Mouse (Mus musculus): ENCODE data around the gene Gpr61. TPM values are rescaled to one million over a fixed set of nuclear protein-coding genes. Genes with fewer than 3 reads are reported as not detected.

Gene Gpr61
- polyA plus RNA-seq, 1 experiment from 2014 or later: 0.45 TPM

- WGBS: under 1% methylated on average over 54 of the region's 63 CpGs
- Histone ChIP-seq H3K36me3 (ENCODE audit: control insufficient read depth, insufficient read depth, low read length) (0 out of 2 replicates have a peak, but pooled peaks cover 5% of the 10 kb centered on the region), H3K4me3 (ENCODE audit: low read depth, low read length) (peak within 1 kb of the TSS; percentile 94), H3K9me3 (ENCODE audit: control insufficient read depth, low read length) (no peaks in the 10 kb centered on the region), H3K27ac (replicated peaks; ENCODE audit: low read depth, low read length) (peak within 1 kb of the TSS; percentile 89), H3K4me1 (ENCODE audit: control insufficient read depth, insufficient read depth, low read length) (peaks cover 11% of the 10 kb centered on the region; the same call in 1 of the 2 replicates), H3K4me2 (ENCODE audit: low read depth, low read length) (peak within 1 kb of the TSS; percentile 88), H3K27me3 (replicated peaks; ENCODE audit: control insufficient read depth, insufficient read depth, low read length) (no peaks in the 10 kb centered on the region), H3K9ac (ENCODE audit: low read depth, low read length) (peak within 1 kb of the TSS; percentile 78)
- ATAC-seq (ENCODE audit: low read depth) (peak; percentile 97), DNase-seq (ENCODE audit: low spot score) (peak; percentile 98)
Measured at GRCm38 (mm10) chr3:108145534-108146445, 8.9 kb downstream of the Gpr61 start, which contains the start of gene Gnai3. Gnai3 (minus strand) TSS chr3:108146146.

DNA sequence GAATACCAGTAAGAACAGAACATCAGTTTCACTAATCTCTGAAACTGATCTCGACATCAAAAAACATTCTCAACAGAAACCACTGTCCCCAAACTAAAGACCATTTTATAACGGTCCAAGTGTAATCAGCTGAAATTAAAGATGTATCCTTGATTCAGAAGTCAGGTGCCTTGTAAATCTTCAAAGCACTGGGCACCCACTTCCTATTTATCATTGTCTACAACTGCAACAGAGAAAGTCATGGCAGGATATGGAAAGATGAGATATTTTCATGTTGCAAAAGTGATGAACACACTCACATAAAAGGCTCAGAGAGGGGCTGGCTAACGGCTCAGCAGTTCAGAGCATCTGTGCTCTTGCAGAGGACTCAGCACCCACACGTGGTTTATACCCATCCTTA, 13.9 kb downstream of the Gpr61 start:
- ATAC-seq (ENCODE audit: low read depth): no peak
- H3K4me2 ChIP-seq (ENCODE audit: low read depth, low read length): no peak overlapping the region
- no peaks in the 10 kb centered on the region for H3K27me3 ChIP-seq (replicated peaks; ENCODE audit: control insufficient read depth, insufficient read depth, low read length)
- H3K9me3 ChIP-seq (ENCODE audit: control insufficient read depth, low read length): no peaks in the 10 kb centered on the region
- H3K36me3 ChIP-seq (ENCODE audit: control insufficient read depth, insufficient read depth, low read length): peaks cover 17% of the 10 kb centered on the region; the same call in 1 of the 2 replicates
- peaks cover 11% of the 10 kb centered on the region; the same call in 1 of the 2 replicates for H3K4me1 ChIP-seq (ENCODE audit: control insufficient read depth, insufficient read depth, low read length)
- no peak overlapping the region for H3K4me3 ChIP-seq (ENCODE audit: low read depth, low read length)
- H3K9ac ChIP-seq (ENCODE audit: low read depth, low read length): no peak overlapping the region
- 75% methylated on average over 4 of the region's 4 CpGs for WGBS
- no peak for DNase-seq (ENCODE audit: low spot score)
- H3K27ac ChIP-seq (replicated peaks; ENCODE audit: low read depth, low read length): no peak overlapping the region

GRCm38 (mm10) chr3:108139113-108139512, 15.6 kb downstream of the Gpr61 start:
- no peak for ATAC-seq (ENCODE audit: low read depth)
- H3K27me3 ChIP-seq (replicated peaks; ENCODE audit: control insufficient read depth, insufficient read depth, low read length): no peaks in the 10 kb centered on the region
- H3K9me3 ChIP-seq (ENCODE audit: control insufficient read depth, low read length): no peaks in the 10 kb centered on the region
- 0 out of 2 replicates have a peak, but pooled peaks cover 2% of the 10 kb centered on the region for H3K4me1 ChIP-seq (ENCODE audit: control insufficient read depth, insufficient read depth, low read length)
- 86% methylated on average over 1 of the region's 1 CpGs for WGBS
- DNase-seq (ENCODE audit: low spot score): no peak
- no peak overlapping the region for H3K9ac ChIP-seq (ENCODE audit: low read depth, low read length)
- H3K4me3 ChIP-seq (ENCODE audit: low read depth, low read length): no peak overlapping the region
- no peak overlapping the region for H3K4me2 ChIP-seq (ENCODE audit: low read depth, low read length)
- peaks cover 17% of the 10 kb centered on the region; the same call in 1 of the 2 replicates for H3K36me3 ChIP-seq (ENCODE audit: control insufficient read depth, insufficient read depth, low read length)
- no peak overlapping the region for H3K27ac ChIP-seq (replicated peaks; ENCODE audit: low read depth, low read length)

GRCm38 (mm10) chr3:108134701-108135100, 20.0 kb downstream of the Gpr61 start:
- Histone ChIP-seq H3K27me3 (replicated peaks; ENCODE audit: control insufficient read depth, insufficient read depth, low read length) (no peaks in the 10 kb centered on the region), H3K9me3 (ENCODE audit: control insufficient read depth, low read length) (no peaks in the 10 kb centered on the region), H3K4me2 (ENCODE audit: low read depth, low read length) (no peak overlapping the region), H3K36me3 (ENCODE audit: control insufficient read depth, insufficient read depth, low read length) (peaks cover 6% of the 10 kb centered on the region; the same call in 1 of the 2 replicates), H3K4me3 (ENCODE audit: low read depth, low read length) (no peak overlapping the region), H3K9ac (ENCODE audit: low read depth, low read length) (no peak overlapping the region), H3K27ac (replicated peaks; ENCODE audit: low read depth, low read length) (peak overlapping the region; percentile 33; the same call in 1 of the 2 replicates), H3K4me1 (ENCODE audit: control insufficient read depth, insufficient read depth, low read length) (no peaks in the 10 kb centered on the region)
- peak; percentile 57 for DNase-seq (ENCODE audit: low spot score)
- WGBS: 70% methylated on average over 11 of the region's 11 CpGs
- peak; percentile 70; the same call in 1 of the 2 replicates for ATAC-seq (ENCODE audit: low read depth)

- H3K27me3 ChIP-seq (replicated peaks; ENCODE audit: control insufficient read depth, insufficient read depth, low read length): no peaks in the 10 kb centered on the region
Measured at GRCm38 (mm10) chr3:108132484-108132883, 22.2 kb downstream of the Gpr61 start.

DNA sequence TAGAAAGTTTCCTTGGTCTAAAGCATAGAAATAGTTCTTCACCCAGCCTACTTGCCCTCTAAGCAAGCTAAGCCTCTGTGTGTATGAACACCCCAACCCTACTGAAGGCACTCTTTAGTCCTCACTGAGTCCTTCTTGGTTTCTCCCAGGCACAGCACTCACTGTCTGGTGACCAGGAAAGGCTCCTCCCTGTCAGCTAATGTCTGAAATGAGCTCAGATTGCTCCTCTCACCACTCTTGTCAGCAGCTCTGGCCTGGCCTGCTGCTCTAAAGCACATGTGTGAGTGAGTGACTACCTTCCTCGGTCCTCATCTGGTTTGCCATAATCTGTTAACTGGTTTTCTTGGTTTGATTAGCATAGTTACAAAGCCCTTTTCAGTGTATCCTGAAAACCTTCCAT, 22.9 kb downstream of the Gpr61 start:
- H3K27me3 ChIP-seq (replicated peaks; ENCODE audit: control insufficient read depth, insufficient read depth, low read length): no peaks in the 10 kb centered on the region
- H3K4me3 ChIP-seq (ENCODE audit: low read depth, low read length): no peak overlapping the region
- H3K9ac ChIP-seq (ENCODE audit: low read depth, low read length): no peak overlapping the region
- WGBS: 65% methylated on average over 1 of the region's 1 CpGs
- no peaks in the 10 kb centered on the region for H3K4me1 ChIP-seq (ENCODE audit: control insufficient read depth, insufficient read depth, low read length)
- ATAC-seq (ENCODE audit: low read depth) (no peak), DNase-seq (ENCODE audit: low spot score) (no peak)
- no peaks in the 10 kb centered on the region for H3K9me3 ChIP-seq (ENCODE audit: control insufficient read depth, low read length)
- H3K27ac ChIP-seq (replicated peaks; ENCODE audit: low read depth, low read length): no peak overlapping the region
- peaks cover 1% of the 10 kb centered on the region; the same call in 1 of the 2 replicates for H3K36me3 ChIP-seq (ENCODE audit: control insufficient read depth, insufficient read depth, low read length)
- no peak overlapping the region for H3K4me2 ChIP-seq (ENCODE audit: low read depth, low read length)

More at GRCm38 (mm10) chr3:108132484-108132883, 22.2 kb downstream of the Gpr61 start:
- H3K9ac ChIP-seq (ENCODE audit: low read depth, low read length): no peak overlapping the region
- no peak overlapping the region for H3K4me2 ChIP-seq (ENCODE audit: low read depth, low read length)
- peaks cover 6% of the 10 kb centered on the region; the same call in 1 of the 2 replicates for H3K36me3 ChIP-seq (ENCODE audit: control insufficient read depth, insufficient read depth, low read length)
- no peak for ATAC-seq (ENCODE audit: low read depth)
- no peak overlapping the region for H3K4me3 ChIP-seq (ENCODE audit: low read depth, low read length)
- DNase-seq (ENCODE audit: low spot score): peak; percentile 12
- no peaks in the 10 kb centered on the region for H3K4me1 ChIP-seq (ENCODE audit: control insufficient read depth, insufficient read depth, low read length)
- no peak overlapping the region for H3K27ac ChIP-seq (replicated peaks; ENCODE audit: low read depth, low read length)
- WGBS: 65% methylated on average over 1 of the region's 1 CpGs
- no peaks in the 10 kb centered on the region for H3K9me3 ChIP-seq (ENCODE audit: control insufficient read depth, low read length)

GRCm38 (mm10) chr3:108131216-108131615, 23.5 kb downstream of the Gpr61 start:
- Histone ChIP-seq H3K9ac (ENCODE audit: low read depth, low read length) (no peak overlapping the region), H3K27ac (replicated peaks; ENCODE audit: low read depth, low read length) (no peak overlapping the region), H3K9me3 (ENCODE audit: control insufficient read depth, low read length) (no peaks in the 10 kb centered on the region), H3K4me3 (ENCODE audit: low read depth, low read length) (no peak overlapping the region), H3K36me3 (ENCODE audit: control insufficient read depth, insufficient read depth, low read length) (no peaks in the 10 kb centered on the region), H3K27me3 (replicated peaks; ENCODE audit: control insufficient read depth, insufficient read depth, low read length) (no peaks in the 10 kb centered on the region), H3K4me2 (ENCODE audit: low read depth, low read length) (no peak overlapping the region), H3K4me1 (ENCODE audit: control insufficient read depth, insufficient read depth, low read length) (no peaks in the 10 kb centered on the region)
- WGBS: 94% methylated on average over 5 of the region's 5 CpGs
- DNase-seq (ENCODE audit: low spot score) (no peak), ATAC-seq (ENCODE audit: low read depth) (no peak)

DNA sequence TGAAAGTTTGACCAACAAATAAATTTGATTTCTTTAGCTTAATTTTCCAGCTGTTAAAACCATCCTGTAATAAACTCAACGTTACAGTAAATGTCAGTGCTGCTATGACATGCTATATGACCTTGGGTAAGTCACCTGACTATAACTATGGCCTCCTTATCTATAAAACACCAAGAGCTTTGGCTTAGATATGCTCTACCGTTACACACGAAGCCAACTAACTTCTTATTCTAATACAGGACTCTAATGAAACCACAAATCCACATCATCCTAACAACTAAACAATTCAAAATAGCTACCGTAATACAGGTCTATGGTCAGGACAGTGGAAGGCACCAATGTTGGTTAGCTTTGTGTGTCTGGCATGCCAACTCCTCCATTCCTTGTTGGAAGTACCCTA, 24.9 kb downstream of the Gpr61 start:
- Histone ChIP-seq H3K27me3 (replicated peaks; ENCODE audit: control insufficient read depth, insufficient read depth, low read length) (no peaks in the 10 kb centered on the region), H3K27ac (replicated peaks; ENCODE audit: low read depth, low read length) (no peak overlapping the region), H3K4me1 (ENCODE audit: control insufficient read depth, insufficient read depth, low read length) (no peaks in the 10 kb centered on the region), H3K9ac (ENCODE audit: low read depth, low read length) (no peak overlapping the region), H3K4me2 (ENCODE audit: low read depth, low read length) (no peak overlapping the region), H3K36me3 (ENCODE audit: control insufficient read depth, insufficient read depth, low read length) (no peaks in the 10 kb centered on the region), H3K4me3 (ENCODE audit: low read depth, low read length) (no peak overlapping the region), H3K9me3 (ENCODE audit: control insufficient read depth, low read length) (no peaks in the 10 kb centered on the region)
- ATAC-seq (ENCODE audit: low read depth) (no peak), DNase-seq (ENCODE audit: low spot score) (no peak)
- WGBS: 92% methylated on average over 4 of the region's 4 CpGs

Measured in embryonic facial prominence, embryonic 14.5 days (tissue).